Mouse (Mus musculus) right cerebral cortex, postnatal 25 days (tissue): ENCODE data around the gene Myof.
A peak's percentile ranks its signal among the peaks of the same experiment; 100 is the strongest.

Source experiments
- DNase-seq: peaks from one replicate; pipeline ENCODE4 v3.0.0; 2022

Myof gene

DNA sequence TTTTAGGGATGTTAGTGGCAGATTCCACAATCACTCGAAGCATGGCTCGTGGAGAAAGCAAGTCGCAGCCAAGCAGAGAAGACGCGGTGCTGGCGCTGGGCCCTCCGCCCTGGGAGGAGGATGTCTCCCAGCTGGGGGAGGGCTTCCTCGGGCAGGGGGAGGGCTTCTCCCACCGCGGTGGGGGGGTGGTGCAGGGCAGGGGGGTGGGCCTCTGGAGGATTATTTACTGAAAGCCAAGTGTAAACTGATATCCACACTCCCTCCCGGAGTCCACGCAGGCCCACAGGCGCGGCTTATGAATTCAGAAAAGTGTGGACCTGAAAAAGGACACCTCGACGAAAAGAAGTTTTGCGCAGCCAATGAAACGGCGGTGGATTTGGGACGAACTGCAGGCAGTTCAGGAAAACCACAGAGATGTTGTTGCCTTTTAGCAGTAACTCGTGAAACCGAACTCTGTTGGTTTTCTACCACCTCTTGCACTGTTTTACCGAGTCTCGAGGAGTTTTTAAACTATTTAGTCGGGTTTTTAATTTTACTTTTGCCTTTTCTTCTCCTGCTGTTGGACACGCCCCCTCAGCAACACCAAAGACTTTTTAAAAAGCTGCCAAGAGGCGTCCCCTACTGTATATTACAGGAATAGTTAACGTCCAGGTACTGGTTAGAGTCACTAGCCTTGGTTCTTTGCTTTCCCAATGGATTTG is at the start of gene Myof:
Gene Myof, minus strand, starts transcription at position 297 of the 701 bp plus-strand sequence.
- peak; percentile 13 for DNase-seq

GRCm38 (mm10) chr19:38091512-38091985 is 48.2 kb upstream of the Myof start:
- DNase-seq = no peak

DNA sequence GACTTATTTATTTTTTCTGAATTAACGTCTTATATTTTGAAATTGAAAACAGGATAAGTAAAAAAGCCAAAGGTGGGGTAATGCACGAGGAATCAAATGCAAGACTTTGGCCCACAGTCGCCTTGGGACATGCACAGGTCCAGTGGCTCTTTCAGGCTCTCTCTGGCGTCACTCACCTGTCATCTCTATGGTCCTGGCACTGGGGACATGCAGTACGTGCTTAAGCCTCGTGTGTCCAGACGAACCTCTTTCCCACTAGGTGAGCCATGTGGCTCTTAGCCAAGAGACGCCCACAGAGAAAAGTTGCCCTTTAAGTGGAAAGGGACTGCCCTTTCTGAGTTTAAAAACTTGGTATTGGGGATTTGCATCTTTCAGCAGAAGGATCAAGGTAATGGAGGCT is 46.0 kb upstream of the Myof start:
- no peak for DNase-seq

DNA sequence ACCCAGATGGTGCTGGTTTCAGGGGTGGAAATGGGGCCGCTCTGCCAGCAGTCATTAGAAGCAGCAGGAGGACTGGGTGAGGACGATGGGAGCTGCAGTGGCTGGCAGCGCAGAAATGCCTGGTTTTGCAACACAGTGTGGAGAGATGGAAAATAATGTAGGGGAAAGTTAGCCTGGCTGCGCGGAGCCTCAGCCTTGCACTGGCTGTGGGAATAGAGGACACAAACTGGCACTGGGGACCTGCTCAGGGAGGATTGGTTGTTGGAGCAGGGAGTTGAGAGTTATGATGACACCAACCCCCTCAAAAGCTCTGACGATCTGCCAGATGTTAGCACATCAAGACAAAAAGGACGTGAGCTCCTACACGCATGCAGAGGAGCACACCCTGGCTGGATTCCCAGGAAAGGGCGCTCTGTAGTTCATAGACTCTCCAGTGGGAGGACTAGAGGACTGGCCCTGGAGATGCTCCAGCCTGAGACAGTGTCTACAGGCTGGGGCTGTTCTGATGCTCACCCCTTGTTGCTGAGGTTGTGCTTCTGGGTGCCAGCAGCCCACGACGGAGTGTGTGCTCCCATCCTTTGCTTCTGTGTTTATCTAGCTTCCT is 43.7 kb upstream of the Myof start:
- DNase-seq = peak; percentile 10

GRCm38 (mm10) chr19:38085841-38086240 is 42.5 kb upstream of the Myof start:
- DNase-seq = no peak

DNA sequence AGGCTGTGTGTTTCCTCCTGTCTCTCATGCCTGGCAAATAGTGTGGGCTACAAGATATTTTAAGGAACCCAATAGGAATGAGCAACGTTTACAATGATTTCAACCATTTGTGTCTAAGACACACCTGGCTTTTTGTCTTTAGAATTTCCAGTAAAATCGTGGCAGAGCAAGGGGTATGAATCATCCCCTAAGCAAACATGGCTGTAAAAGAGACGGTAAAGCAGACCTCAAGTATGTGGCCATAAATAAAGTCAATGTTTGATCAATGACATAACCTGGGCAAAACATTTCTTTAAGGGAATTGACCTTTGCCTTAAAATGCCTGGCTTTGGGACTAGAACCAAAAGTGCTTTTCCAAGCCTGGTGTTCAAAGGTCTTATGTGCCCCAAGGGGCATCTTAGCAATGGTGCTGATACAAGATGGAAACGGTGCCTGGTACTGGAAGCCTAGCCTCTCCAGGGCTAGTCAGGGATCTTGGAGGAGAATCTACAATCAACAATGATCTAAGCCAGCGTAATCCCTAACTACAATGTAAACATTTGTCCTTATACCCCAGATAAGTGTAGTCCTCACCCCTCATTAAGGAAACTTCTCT is 39.7 kb upstream of the Myof start:
- DNase-seq = no peak

- DNase-seq = no peak
These were observed 38.0 kb upstream of the Myof start for GRCm38 (mm10) chr19:38081361-38081760.

DNA sequence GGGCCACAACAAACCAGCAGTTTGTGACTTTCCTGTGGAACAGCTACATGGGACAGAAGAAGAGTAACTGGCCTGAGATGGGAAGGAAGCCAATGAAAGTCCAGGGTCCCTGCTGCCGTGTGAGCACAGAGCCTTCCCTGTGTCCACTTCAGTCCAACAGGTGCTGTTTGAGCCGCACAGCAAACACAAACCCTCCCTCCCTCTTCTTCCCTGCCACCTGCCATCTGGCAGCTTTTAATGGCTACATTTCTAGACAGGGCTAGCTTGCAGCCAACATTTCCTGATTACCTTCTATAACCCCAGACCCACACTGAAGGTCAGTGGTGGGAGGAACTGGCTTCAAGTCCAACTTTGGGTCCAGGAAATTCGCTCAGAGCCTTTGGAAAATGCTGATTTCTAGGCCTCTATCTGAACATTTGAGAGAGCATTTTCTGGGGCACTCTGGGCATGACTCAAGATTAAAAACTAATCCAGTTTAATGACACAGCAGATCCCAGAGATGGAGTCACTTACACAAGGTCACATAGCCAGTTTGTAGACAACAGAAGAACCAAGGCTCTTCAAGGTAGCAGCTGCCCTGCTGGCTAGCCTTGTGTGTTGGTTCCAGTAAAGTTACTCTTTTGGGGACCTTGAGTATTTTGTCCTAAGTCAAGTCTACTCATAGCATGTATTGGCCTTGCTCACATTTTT is 34.6 kb upstream of the Myof start:
- DNase-seq = no peak

DNA sequence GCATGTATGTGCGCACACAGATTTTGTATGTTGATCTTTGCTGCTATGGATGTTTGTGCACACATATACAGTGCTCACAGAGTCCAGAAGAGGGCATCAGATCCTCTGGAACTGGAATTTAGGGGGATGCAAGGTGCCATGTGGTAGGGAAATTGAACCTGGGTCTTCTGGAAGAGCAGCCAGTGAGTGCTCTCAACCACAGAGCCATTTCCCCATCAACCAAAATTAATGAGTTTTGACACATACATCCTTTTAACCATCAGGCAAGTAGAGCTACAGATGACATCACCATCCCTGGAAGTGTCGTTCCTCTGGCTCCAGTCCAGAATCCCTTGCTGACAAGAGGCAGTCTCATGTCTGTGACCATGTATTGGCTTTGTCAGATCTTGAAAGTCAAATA is 32.9 kb upstream of the Myof start:
- no peak for DNase-seq

DNA sequence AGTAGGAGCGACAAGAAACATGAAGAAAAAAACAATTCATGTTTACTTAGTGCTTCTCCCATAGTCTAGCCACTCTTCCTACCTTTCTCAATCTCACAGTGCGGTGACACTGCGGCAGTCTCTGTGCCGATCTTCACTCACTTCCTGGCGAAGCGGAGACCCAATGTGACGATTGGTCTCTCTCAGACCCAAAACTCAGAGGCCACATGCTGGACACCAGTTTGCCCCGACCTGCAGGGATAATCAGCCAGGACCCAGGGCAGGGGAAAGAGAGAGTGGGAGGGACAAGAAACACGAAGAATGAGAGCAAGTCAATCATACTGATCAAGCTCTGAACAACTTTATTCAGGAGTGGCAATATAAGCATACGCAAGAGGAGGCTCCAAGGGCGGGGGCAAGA is 31.7 kb upstream of the Myof start:
- DNase-seq = no peak

GRCm38 (mm10) chr19:38073226-38073625 is 29.8 kb upstream of the Myof start:
- DNase-seq = no peak

GRCm38 (mm10) chr19:38064051-38064450 is 20.7 kb upstream of the Myof start:
- no peak for DNase-seq

- DNase-seq = no peak
These were observed 19.8 kb upstream of the Myof start for GRCm38 (mm10) chr19:38063201-38063600.

DNA sequence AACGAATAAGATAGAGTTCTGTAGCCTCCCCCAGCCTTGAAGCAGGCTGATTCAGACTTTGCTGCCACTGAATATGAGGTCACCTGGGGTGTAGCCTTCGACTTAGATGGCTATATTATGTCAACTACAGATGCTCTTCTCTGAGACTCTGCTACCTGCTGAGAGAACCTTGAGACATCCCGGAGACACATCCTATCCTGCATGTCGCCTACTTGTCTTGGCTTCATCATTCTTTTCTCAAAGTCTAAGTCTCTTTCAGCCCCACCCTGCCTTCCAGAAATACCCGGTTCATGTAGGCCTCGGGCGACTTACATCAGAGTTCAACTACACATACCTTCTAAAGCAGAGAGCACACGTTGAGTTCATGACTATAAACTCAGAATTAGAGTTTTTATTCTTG is 13.6 kb upstream of the Myof start:
- DNase-seq = no peak

DNA sequence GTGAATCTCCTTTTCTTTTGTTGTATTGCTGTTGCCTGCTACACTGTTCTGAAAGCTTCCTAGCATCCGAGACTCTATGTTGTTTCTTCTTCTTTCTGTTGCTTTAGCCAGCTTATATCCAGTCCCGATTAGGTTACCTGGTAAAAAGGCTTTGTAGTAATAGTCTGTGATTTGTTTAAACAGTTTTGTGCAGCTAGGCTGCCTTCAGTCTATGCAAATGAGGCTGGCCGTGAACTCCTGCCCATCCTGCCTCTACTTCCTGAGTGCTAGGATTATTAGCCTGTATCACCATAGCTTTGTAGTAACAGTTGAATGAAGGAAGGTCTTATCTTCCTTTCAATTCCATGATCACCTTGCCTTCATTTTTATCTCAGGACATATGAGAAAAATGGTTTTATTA is 12.9 kb upstream of the Myof start:
- no peak for DNase-seq

DNA sequence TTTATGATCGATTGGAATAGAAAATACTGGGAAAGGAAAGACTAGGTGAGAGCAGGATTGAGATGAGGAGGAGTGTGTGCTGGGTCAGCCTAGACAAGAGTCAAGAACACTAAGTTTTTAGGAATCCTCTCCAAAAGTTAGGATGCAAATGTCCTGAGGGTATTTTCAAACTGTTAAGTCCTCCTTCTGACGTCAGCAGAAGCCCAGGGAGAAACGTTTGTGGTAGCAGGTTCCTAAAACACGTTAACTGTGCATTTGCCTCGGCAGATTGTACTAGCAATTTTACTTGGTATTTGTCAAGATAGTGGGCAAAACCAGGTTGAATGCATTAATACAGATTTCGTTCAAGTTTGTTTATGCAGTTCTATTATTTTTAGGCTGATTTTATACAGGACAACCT is 12.4 kb upstream of the Myof start:
- no peak for DNase-seq

- peak; percentile 91 for DNase-seq
These were observed 11.4 kb upstream of the Myof start, which contains the start of gene Cep55 for GRCm38 (mm10) chr19:38054720-38055192. Gene Cep55, plus strand, starts transcription at chr19:38055011.

- peak; percentile 70 for DNase-seq
These were observed 10.9 kb upstream of the Myof start for GRCm38 (mm10) chr19:38054149-38054719.

DNA sequence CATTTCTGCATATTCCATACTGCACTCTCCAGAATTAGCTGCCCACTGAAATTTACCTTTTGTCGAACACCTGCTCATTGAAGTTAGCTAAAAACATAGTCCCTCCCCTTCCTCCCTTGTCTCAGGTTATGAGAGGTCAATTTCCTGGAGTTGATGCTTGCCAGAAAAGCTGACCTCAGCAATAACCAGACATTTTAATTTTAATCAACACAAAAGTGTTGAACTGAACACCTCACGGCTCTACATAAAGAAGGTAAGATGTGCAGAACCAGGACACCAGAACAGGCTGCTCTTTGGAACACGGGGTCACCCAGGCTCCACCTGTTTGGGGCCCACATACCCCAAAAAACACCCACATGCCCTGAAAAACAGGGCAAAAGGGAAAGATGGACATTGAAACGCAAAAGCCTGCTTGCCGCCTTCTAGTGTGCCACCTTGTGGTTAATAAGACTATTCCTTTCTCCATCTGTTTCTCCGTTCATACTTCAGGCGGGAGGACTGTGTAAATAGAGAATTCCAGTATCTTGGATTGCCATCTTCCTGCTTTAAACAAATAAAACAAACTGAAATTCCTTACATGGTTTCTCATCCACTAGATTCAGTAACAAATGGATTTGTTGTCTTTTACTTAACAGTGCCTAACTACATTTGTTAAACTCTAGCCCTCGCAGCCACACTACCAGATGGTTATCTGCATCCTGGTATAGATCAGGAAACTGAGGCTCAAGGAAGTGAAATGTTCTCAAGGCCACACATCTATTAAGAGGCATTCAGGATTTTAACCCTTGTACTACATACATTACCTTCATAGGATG is 10.1 kb upstream of the Myof start:
- DNase-seq = no peak

DNA sequence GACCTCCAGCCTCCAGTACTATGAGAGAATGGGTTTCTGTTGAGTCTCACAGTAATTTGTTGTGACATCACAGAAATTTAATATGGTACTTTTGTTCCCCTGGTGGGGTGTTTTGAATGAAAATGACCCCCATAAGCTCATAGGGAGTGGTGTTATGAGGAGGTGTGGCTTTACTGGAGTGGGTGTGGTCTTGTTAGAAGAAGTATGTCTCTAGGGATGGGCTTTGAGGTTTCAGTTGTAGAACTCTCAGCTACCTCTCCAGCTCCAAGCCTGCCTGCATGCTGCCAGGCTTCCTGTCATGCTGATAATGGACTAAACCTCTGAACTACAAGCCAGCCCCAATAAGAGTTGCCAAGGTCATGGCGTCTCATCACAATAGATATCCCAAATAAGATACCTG is 6.3 kb upstream of the Myof start:
- no peak for DNase-seq

DNA sequence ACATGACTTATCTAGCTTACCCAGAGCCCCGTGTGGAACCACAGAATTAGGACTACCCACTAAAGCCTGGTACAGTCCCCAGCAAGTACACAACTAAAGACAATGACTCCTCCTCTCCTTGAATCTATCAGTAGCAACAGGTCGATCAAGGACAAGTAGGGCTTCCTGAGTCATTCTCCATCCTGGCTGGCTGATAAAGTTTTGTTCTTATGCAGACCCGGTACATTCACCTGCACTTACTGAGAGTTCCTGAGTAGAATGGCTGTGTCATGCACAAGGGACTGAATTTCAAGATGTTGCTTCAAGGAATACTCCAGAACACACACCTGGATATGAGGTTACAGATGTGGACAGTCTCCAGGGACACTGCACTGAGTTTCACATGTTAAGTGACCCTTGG is 1.8 kb upstream of the Myof start:
- no peak for DNase-seq

- no peak for DNase-seq
These were observed 1.1 kb downstream of the Myof start for GRCm38 (mm10) chr19:38042261-38042722.
